Mouse (Mus musculus): ENCODE measurements at regions not wholly inside any gene's neighbourhood (a gene's known extent, or its start where the extent isn't known, plus 50 kb on each side); places are given as distances from the start of the nearest gene placed in this dataset.

- 73% methylated on average over 3 of the region's 3 CpGs for WGBS
Measured at GRCm38 (mm10) chr13:85376338-85376998, 87.5 kb upstream of the Rasa1 start.

GRCm38 (mm10) chr13:85359621-85360020 is 70.7 kb upstream of the Rasa1 start:
- Histone ChIP-seq H3K9me3 (ENCODE audit: control insufficient read depth, low read length) (no peaks in the 10 kb centered on the region), H3K27ac (ENCODE audit: low read length) (no peak overlapping the region), H3K27me3 (replicated peaks; ENCODE audit: control insufficient read depth, insufficient read depth, low read length) (no peaks in the 10 kb centered on the region), H3K4me1 (ENCODE audit: control insufficient read depth, insufficient read depth, low read length) (no peaks in the 10 kb centered on the region), H3K4me2 (ENCODE audit: low read depth, low read length) (no peak overlapping the region), H3K4me3 (ENCODE audit: low read length) (no peak overlapping the region), H3K9ac (ENCODE audit: low read depth, low read length) (no peak overlapping the region), H3K36me3 (ENCODE audit: control insufficient read depth, insufficient read depth, low read length) (no peaks in the 10 kb centered on the region)
- 66% methylated on average over 2 of the region's 2 CpGs for WGBS
- no peak for ATAC-seq

More at GRCm38 (mm10) chr13:85376338-85376998, 87.5 kb upstream of the Rasa1 start:
- Histone ChIP-seq H3K4me2 (ENCODE audit: low read depth, low read length) (no peak overlapping the region), H3K4me1 (ENCODE audit: control insufficient read depth, insufficient read depth, low read length) (no peaks in the 10 kb centered on the region), H3K9ac (ENCODE audit: low read depth, low read length) (no peak overlapping the region), H3K9me3 (ENCODE audit: control insufficient read depth, low read length) (no peaks in the 10 kb centered on the region), H3K36me3 (ENCODE audit: control insufficient read depth, insufficient read depth, low read length) (no peaks in the 10 kb centered on the region), H3K27me3 (replicated peaks; ENCODE audit: control insufficient read depth, insufficient read depth, low read length) (no peaks in the 10 kb centered on the region), H3K27ac (ENCODE audit: low read length) (no peak overlapping the region), H3K4me3 (ENCODE audit: low read length) (no peak overlapping the region)
- ATAC-seq: no peak

DNA sequence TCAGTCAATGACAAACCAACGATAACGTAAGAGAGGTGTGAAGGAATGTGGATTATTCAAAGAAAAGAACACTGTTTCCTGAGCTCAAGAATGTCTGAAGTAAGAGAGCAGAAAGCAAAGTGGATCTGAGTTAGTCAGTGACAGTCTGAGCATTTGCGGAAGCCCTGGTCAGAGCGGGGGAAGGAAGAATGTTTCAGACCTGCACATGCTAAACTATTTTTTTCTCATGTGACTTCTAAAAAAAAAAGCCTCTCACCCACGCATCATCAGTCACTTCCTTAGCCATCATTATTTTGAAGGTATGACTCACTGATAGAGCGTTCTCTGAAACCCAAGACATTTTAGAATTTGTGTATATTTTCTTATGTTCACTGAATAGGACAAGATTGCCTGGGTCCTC is 70.2 kb upstream of the Rasa1 start:
- no peaks in the 10 kb centered on the region for H3K27me3 ChIP-seq (replicated peaks; ENCODE audit: control insufficient read depth, insufficient read depth, low read length)
- WGBS: 85% methylated on average over 6 of the region's 6 CpGs
- H3K9me3 ChIP-seq (ENCODE audit: control insufficient read depth, low read length): no peaks in the 10 kb centered on the region
- ATAC-seq: no peak
- no peak overlapping the region for H3K27ac ChIP-seq (ENCODE audit: low read length)
- no peak overlapping the region for H3K9ac ChIP-seq (ENCODE audit: low read depth, low read length)
- H3K4me3 ChIP-seq (ENCODE audit: low read length): no peak overlapping the region
- H3K4me2 ChIP-seq (ENCODE audit: low read depth, low read length): no peak overlapping the region
- H3K36me3 ChIP-seq (ENCODE audit: control insufficient read depth, insufficient read depth, low read length): no peaks in the 10 kb centered on the region
- no peaks in the 10 kb centered on the region for H3K4me1 ChIP-seq (ENCODE audit: control insufficient read depth, insufficient read depth, low read length)

- WGBS: 80% methylated on average over 3 of the region's 3 CpGs
- Histone ChIP-seq H3K27ac (ENCODE audit: low read length) (no peak overlapping the region), H3K4me2 (ENCODE audit: low read depth, low read length) (no peak overlapping the region), H3K4me3 (ENCODE audit: low read length) (no peak overlapping the region), H3K9me3 (ENCODE audit: control insufficient read depth, low read length) (no peaks in the 10 kb centered on the region), H3K27me3 (replicated peaks; ENCODE audit: control insufficient read depth, insufficient read depth, low read length) (no peaks in the 10 kb centered on the region), H3K36me3 (ENCODE audit: control insufficient read depth, insufficient read depth, low read length) (no peaks in the 10 kb centered on the region), H3K9ac (ENCODE audit: low read depth, low read length) (no peak overlapping the region), H3K4me1 (ENCODE audit: control insufficient read depth, insufficient read depth, low read length) (no peaks in the 10 kb centered on the region)
- no peak for ATAC-seq
Measured at GRCm38 (mm10) chr13:85352061-85352460, 63.1 kb upstream of the Rasa1 start.

All from intestine, embryonic 16.5 days (tissue).